Mouse (Mus musculus): ENCODE results near the gene Bbs5.
A peak's percentile ranks its signal among the peaks of the same experiment; 100 is the strongest.

DNA sequence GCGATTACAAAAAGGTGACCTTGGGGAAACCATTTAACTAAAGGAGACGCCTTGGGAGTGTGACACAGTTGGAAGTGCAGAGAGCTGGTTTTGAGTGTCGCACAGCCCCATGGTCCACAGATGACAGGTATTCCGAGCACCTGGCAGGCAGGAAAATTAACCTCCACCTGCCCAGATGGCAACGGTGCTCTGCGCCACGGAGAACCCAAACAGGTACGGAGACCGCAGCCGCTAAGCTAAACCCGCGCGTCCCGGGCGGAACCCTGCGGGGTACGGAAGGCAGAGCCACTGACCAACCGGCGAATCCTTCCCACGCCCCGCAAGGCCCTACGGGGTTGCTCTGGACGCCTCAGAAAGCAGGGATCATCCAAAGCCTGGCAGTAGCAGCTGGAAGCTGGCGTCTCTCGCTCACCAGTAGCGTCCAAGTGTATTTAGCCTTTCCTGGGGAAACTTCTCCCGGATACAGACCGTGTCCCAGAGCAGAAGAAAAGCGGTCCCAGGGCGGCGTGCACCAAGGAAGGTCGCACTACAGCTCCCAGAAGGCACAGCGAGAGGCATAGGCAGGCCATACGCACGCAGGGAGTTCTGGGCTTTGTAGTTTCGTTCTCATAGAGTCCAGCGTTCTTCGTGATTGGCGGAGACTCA is 66.1 kb downstream of the Bbs5 start, which contains the start of gene Fastkd1:
- TF ChIP-seq POLR2A (IDR thresholded peaks at IDR 0.05; ENCODE audit: low read depth, low read length), result peak; percentile 35; the same call in 1 of the 2 replicates
- TF ChIP-seq CTCF (IDR thresholded peaks at IDR 0.05; ENCODE audit: extremely low read depth, insufficient read length, insufficient replicate concordance, low read depth, low read length), result no peak
